Mouse (Mus musculus) mature B cell (primary cell): ENCODE measurements around the gene Ercc4.

Experiments used
- in situ Hi-C: fragments of 300-500 bp; cut with MboI; formaldehyde crosslinking; loops from 2 replicates; pipeline ENCODE4 v1.14.3; 2019

Ercc4 gene

GRCm38 (mm10) chr16:13147810-13148555 is 38.5 kb downstream of the Ercc4 start:
- in situ Hi-C loops, result no loop called here

- in situ Hi-C loops, result loop anchor here (10.0 kb wide), 1 partner anchor 285 kb away; no protein-coding TSS in a partner anchor
Measured at GRCm38 (mm10) chr16:13149950-13150349, 40.5 kb downstream of the Ercc4 start.

- in situ Hi-C loops, result loop anchor here (10.0 kb wide), 1 partner anchor 284 kb away; no protein-coding TSS in a partner anchor
Measured at GRCm38 (mm10) chr16:13150790-13151189, 41.3 kb downstream of the Ercc4 start.

GRCm38 (mm10) chr16:13152475-13152874 is 43.0 kb downstream of the Ercc4 start:
- in situ Hi-C loops, result loop anchor here (10.0 kb wide), 1 partner anchor 282 kb away; no protein-coding TSS in a partner anchor

GRCm38 (mm10) chr16:13153215-13153614 is 43.7 kb downstream of the Ercc4 start:
- in situ Hi-C loops, result loop anchor here (10.0 kb wide), 1 partner anchor 282 kb away; no protein-coding TSS in a partner anchor

GRCm38 (mm10) chr16:13154352-13154751 is 44.9 kb downstream of the Ercc4 start:
- in situ Hi-C loops, result loop anchor here (10.0 kb wide), 1 partner anchor 280 kb away; no protein-coding TSS in a partner anchor

- in situ Hi-C loops, result loop anchor here (10.0 kb wide), 1 partner anchor 277 kb away; no protein-coding TSS in a partner anchor
Measured at GRCm38 (mm10) chr16:13157314-13157713, 47.8 kb downstream of the Ercc4 start.

GRCm38 (mm10) chr16:13158153-13158670 is 48.7 kb downstream of the Ercc4 start:
- in situ Hi-C loops, result loop anchor here (10.0 kb wide), 1 partner anchor 277 kb away; no protein-coding TSS in a partner anchor

GRCm38 (mm10) chr16:13158906-13159889 is 49.7 kb downstream of the Ercc4 start:
- in situ Hi-C loops, result loop anchor here (10.0 kb wide), 1 partner anchor 276 kb away; no protein-coding TSS in a partner anchor

- in situ Hi-C loops, result loop anchor here (10.0 kb wide), 1 partner anchor 275 kb away; no protein-coding TSS in a partner anchor
Measured at GRCm38 (mm10) chr16:13159927-13160644, 50.6 kb downstream of the Ercc4 start.

GRCm38 (mm10) chr16:13161516-13161915 is 52.0 kb downstream of the Ercc4 start:
- in situ Hi-C loops, result no loop called here

- in situ Hi-C loops, result no loop called here
Measured at GRCm38 (mm10) chr16:13167731-13168130, 58.2 kb downstream of the Ercc4 start.

GRCm38 (mm10) chr16:13173055-13173742 is 63.7 kb downstream of the Ercc4 start:
- in situ Hi-C loops, result no loop called here

GRCm38 (mm10) chr16:13182526-13182925 is 73.0 kb downstream of the Ercc4 start:
- in situ Hi-C loops, result no loop called here

GRCm38 (mm10) chr16:13183182-13183742 is 73.8 kb downstream of the Ercc4 start:
- in situ Hi-C loops, result no loop called here

- in situ Hi-C loops, result no loop called here
Measured at GRCm38 (mm10) chr16:13184381-13184780, 74.9 kb downstream of the Ercc4 start.

GRCm38 (mm10) chr16:13189430-13190107 is 80.1 kb downstream of the Ercc4 start:
- in situ Hi-C loops, result no loop called here

- in situ Hi-C loops, result no loop called here
Measured at GRCm38 (mm10) chr16:13190471-13190870, 81.0 kb downstream of the Ercc4 start.

- in situ Hi-C loops, result no loop called here
Measured at GRCm38 (mm10) chr16:13191166-13191565, 81.7 kb downstream of the Ercc4 start.
